Mouse (Mus musculus) heart, adult 18-20 months (tissue): ENCODE results near the gene Zfp553. TPM values are rescaled to one million over a fixed set of nuclear protein-coding genes. Genes with fewer than 3 reads are reported as not detected.

Experiments
- DNase-seq, 2 experiments: peaks; one replicate each; pipeline ENCODE4 v3.0.0; 2021 to 2022; ENCODE audit warnings: mixed read lengths in 1 of 2
- total RNA-seq, 2 experiments: library from RNA; stranded (reverse); gene quantifications; 2 replicates each; pipeline ENCODE4 v1.2.3; 2021

Zfp553 gene
- total RNA-seq, 2 experiments from 2014 or later = 6.4 to 6.7 TPM

DNA sequence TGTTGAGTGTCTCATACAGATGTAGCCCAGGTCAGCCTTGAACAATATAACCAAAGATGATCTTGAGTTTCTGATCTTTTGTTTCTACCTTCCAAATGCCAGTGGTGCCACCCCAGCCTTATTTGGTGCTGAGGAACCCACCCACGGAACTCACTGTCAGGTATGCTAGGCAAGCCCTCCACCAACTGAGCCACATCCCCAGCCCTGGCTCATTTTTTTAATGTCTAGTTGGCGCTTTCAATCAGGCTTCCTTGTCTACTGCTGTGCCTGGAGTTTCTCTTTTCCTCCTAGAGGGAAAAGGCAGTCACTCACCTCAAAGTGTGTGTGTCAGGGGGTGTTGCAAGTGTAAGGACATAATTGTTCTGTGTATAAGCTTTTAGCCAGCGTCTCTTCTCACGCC lies 38.2 kb downstream of the Zfp553 start:
- no peak for DNase-seq

DNA sequence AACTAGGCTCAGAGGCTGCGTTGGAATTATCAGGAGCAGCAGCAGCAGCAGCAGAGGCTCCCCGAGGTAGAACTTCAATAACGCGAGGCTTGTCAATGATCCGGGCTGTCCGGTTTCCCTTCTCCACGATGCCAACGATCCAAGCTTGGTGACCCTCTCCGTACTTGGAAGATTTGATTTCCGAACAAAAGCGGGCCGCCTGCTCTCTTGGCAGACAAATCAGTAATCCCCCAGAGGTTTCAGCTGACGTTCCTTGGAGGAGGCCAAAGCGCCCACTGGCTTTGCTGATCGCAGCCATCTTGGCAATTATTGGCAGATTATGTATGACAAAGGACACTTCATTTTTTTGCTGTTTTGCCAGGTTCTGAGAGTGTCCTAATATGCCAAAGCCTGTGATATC lies 39.7 kb downstream of the Zfp553 start:
- DNase-seq = no peak

DNA sequence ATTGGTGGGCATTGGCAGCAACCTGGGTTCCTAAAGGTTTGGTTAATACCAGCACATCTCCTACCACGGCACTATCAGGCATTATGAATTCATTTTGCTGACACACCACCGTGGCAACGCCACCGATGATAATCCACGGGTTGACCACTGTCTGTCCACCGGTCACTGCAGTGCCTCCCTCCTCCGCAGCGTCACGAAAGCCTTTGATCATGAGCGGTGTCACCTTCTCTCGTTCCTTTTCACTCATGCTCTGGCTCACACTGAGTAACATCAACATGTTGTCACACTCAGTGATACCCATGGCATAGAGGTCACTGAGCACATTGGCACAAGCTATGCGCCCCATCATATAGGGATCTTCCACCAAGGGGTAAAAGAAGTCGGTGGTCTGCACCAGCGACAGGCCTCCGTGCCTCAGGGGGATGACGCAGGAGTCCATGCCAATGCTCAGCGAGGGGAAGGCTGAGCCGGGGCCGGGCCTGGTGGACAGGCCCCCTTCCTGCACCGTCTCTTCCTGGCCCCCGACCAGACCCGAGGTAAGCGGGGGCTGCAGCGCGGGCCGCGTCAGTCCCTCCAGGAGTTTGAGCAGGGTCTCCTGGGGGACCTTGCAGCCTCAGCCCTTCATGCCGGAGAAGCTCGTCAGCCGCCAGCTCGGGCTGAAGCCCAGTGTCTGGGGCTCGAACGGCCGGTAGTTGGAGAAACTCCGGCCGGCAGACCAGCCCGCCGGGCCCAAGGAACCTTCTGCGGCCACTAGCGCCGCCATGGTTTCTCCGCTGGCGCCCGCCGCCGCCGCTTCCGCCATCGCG lies 40.5 kb downstream of the Zfp553 start:
- peak in 1 of 2 experiments; percentile 45 for DNase-seq

DNA sequence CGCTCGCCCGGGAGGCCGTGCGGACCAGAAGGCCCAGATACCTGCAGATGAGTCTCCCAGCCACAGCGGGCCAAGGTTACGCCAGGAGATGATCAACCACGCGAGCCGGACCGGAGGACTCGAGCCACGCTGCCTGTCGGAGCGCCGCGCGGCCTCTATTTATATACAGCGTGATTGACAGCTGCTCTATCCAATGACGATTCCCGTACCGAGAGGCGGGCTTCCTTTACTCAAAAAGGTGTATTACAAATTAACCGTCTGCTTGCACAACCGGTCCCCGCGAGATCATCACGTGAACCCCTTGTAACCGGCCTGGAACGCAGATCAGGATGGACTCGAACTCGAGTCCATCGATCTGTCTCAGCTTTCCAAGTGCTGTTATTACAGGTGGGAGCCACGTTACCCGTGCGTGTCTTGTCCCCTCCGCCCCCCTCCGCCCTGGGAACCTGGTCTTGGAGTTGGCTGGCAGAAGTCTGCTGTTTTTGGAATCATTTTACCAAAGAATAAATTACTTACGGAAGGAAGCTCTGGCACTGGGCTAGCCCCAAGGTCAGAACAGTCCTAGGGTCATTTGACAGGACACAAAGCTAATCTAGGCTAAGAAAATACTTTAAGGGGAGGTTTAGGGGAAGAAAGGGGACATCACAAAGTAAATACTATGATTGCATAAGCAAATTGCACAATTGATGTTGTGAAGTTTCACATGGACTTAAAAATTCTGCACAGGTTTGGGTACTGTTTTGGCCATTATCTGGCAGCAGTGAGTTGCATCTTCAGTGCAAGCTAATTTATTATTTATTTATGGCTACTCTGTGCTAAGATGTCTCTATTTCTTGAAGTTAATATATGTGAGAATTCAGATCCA lies 41.3 kb downstream of the Zfp553 start, which contains the start of gene Sephs2:
TSS of gene Sephs2 (minus strand) at position 131 of the 865 bp plus-strand sequence.
- peak; percentile 96 to 99 for DNase-seq

DNA sequence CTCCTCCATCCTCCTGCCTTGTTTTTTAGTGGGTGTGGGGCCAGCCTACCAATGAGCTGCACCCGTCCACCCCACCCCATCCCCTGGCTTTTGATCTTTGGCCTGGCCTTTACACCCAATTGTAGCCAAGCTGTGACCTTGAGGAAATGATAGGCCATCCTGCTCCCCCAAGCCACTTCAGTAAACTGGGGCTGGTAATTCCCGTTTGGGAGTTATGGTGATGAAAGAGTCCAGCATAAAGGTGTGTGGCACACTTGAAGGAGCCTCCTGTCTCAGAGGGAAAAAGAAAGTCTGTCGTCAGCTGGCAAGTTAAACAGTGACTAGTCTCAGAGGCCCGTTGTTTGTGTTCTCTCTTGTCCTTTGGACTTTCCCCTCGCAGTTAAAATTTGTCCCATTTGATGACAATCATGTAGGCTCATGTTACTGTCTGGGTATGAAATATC lies 43.7 kb downstream of the Zfp553 start:
- DNase-seq = no peak

DNA sequence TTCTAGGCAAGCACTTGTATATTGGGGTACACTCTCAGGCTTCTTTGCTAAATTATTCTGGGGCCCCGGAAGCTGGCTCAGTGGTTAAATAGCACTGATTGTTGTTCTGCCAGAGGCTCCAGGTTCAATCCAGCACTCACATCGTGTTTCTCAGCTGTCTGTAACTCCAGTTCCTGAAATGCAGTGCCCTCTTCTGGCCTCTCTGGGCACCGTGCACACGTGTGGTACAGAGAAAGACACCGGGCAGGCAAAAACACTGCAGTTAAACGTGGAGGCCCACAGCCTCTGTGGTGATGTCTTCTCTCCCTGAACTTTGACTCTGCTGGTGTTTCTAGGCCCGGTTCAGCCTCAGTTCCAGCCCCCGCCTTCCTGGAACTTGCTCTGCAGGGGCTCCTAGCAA lies 45.5 kb downstream of the Zfp553 start:
- DNase-seq = peak in 1 of 2 experiments; percentile 25

DNA sequence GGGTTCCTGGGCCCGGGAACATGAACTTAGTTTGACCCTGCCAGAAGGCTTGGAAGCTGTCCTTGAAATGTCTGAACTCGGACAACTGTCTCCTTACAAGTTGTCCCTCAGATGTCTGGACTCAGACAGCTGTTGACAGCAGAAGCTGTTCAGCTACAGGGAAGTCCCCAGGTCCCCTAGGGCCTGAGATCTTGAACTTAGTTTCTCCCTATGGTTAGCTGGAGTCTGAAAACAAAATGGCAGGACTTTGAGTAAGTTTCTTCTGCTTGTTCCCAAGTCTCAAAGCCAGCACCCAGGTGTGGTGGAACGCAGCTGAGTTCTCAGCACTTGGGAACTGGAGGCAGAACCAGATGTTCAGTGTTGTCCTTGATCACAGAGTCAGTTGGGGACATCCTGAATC lies 47.2 kb downstream of the Zfp553 start:
- peak in 1 of 2 experiments; percentile 50 for DNase-seq

DNA sequence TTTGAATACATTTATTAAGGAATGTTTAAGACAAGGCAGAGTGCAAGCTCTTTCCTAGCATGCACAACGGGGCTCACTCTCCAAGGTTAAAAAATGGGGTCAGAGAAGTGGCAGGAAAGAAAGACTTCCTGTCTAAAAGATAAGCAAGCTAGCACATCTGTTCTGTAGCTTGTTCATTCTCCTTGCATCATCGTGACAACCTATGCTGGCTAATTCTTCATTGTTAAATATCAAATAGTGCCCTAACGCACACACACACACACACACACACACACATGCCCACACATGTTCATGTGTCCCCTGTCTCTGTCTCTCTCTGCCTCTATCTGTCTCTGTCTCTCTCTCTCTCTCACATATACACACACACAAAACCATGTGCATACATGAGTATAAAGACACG lies 48.3 kb downstream of the Zfp553 start:
- no peak for DNase-seq

DNA sequence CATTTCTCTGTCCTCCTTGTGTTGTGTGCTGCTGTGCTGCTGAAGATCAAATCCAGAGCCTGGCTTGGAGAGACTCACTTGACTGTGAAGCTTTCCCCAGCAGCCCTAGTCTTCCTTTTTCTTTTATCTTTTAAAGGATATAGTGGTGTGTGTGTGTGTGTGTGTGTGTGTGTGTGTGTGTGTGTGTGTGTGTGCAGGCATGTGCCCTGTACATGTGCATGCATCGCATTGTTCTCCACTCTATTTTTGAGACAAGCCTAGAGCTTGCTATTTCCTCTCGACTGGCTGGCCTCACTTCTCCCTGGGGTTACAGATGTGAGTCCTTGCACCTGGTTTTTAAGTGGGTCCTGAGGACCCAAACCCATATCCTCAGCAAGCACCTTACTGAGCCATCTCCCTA lies 49.3 kb downstream of the Zfp553 start:
- no peak for DNase-seq

DNA sequence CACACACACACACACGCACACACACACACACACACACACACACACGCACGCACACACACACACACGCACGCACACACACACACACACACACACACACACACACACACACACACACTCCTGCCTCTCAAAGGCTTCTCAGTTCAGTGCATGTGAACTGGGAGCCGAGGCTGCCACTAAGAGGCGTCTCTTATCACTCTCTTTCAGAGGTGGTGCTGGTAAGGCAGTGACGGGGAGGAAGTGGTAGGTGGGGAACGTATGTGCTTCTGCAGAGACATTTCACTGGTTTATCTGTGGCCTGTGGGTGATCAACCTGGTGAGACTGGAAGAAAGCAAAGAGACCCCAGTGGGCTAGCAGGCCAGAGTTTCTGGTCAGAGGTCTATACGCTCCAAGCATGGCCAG lies 52.3 kb downstream of the Zfp553 start:
- DNase-seq = no peak

Other genes with a start within 250 kb of the Zfp553 start
- gene Mvp, start 218.4 kb upstream of the Zfp553 start, total RNA-seq = 10 to 100 TPM; 59.9 to 68.7 TPM
- gene Pagr1b, start 216.6 kb upstream of the Zfp553 start, total RNA-seq = not detected
- 10 to 100 TPM in 1 of 2 experiments, 1 to 10 TPM in 1; 8.3 to 10.7 TPM for gene Pagr1a, start 215.7 kb upstream of the Zfp553 start, total RNA-seq
- gene Gm42742, start 212.0 kb upstream of the Zfp553 start, total RNA-seq = 10 to 100 TPM; 24.6 to 27.3 TPM
- under 1 TPM in 1 of 2 experiments, not detected in 1; 0.80 TPM for gene Prrt2, start 211.8 kb upstream of the Zfp553 start, total RNA-seq
- gene Maz, start 206.0 kb upstream of the Zfp553 start, total RNA-seq = 10 to 100 TPM; 55.3 to 57.3 TPM
- gene Kif22, start 190.6 kb upstream of the Zfp553 start, total RNA-seq = 1 to 10 TPM in 1 of 2 experiments, under 1 TPM in 1; 0.93 to 1.0 TPM
- gene Zg16, start 145.7 kb upstream of the Zfp553 start, total RNA-seq = not detected
- 1 to 10 TPM; 1.3 to 2.9 TPM for gene AI467606, start 141.7 kb upstream of the Zfp553 start, total RNA-seq
- under 1 TPM in 1 of 2 experiments, not detected in 1; 0.49 TPM for gene Qprt, start 110.8 kb upstream of the Zfp553 start, total RNA-seq
- gene Spn, start 95.2 kb upstream of the Zfp553 start, total RNA-seq = 1 to 10 TPM in 1 of 2 experiments, under 1 TPM in 1; 0.55 to 2.6 TPM
- gene Cd2bp2, start 37.0 kb upstream of the Zfp553 start, total RNA-seq = 10 to 100 TPM; 35.1 to 36.9 TPM
- 10 to 100 TPM; 20.8 to 21.6 TPM for gene Tbc1d10b, start 24.6 kb upstream of the Zfp553 start, total RNA-seq
- gene Mylpf, start 24.2 kb upstream of the Zfp553 start, total RNA-seq = 1 to 10 TPM; 1.1 to 3.7 TPM
- gene Sept1, start 69 bp downstream of the Zfp553 start, total RNA-seq = 1 to 10 TPM; 3.0 to 7.7 TPM
- gene Zfp771, start 11.2 kb downstream of the Zfp553 start, total RNA-seq = 10 to 100 TPM; 18.3 to 19.3 TPM
- 10 to 100 TPM; 40.3 to 42.0 TPM for gene Dctpp1, start 27.6 kb downstream of the Zfp553 start, total RNA-seq
- 10 to 100 TPM; 29.5 to 31.7 TPM for gene Sephs2, start 41.0 kb downstream of the Zfp553 start, total RNA-seq
- gene Itgal, start 63.2 kb downstream of the Zfp553 start, total RNA-seq = 1 to 10 TPM; 1.9 to 4.1 TPM
- gene Zfp768, start 112.5 kb downstream of the Zfp553 start, total RNA-seq = 10 to 100 TPM; 35.9 to 42.9 TPM
- 1 to 10 TPM; 3.4 to 5.1 TPM for gene Zfp747, start 143.0 kb downstream of the Zfp553 start, total RNA-seq
- 1 to 10 TPM; 1.6 to 1.7 TPM for gene 9130019O22Rik, start 154.1 kb downstream of the Zfp553 start, total RNA-seq
- 1 to 10 TPM; 3.4 to 3.7 TPM for gene E430018J23Rik, start 160.6 kb downstream of the Zfp553 start, total RNA-seq
- gene Zfp764, start 173.8 kb downstream of the Zfp553 start, total RNA-seq = 1 to 10 TPM; 2.4 to 3.3 TPM
- gene Zfp688, start 189.0 kb downstream of the Zfp553 start, total RNA-seq = 1 to 10 TPM; 1.7 to 2.4 TPM
- gene Zfp689, start 216.1 kb downstream of the Zfp553 start, total RNA-seq = 1 to 10 TPM; 1.3 TPM
- gene Prr14, start 226.6 kb downstream of the Zfp553 start, total RNA-seq = 10 to 100 TPM; 21.1 to 22.2 TPM
- gene Fbrs, start 246.1 kb downstream of the Zfp553 start, total RNA-seq = 10 to 100 TPM; 24.2 to 31.1 TPM